Mouse (Mus musculus): ENCODE data around the gene Smad6.

DNA sequence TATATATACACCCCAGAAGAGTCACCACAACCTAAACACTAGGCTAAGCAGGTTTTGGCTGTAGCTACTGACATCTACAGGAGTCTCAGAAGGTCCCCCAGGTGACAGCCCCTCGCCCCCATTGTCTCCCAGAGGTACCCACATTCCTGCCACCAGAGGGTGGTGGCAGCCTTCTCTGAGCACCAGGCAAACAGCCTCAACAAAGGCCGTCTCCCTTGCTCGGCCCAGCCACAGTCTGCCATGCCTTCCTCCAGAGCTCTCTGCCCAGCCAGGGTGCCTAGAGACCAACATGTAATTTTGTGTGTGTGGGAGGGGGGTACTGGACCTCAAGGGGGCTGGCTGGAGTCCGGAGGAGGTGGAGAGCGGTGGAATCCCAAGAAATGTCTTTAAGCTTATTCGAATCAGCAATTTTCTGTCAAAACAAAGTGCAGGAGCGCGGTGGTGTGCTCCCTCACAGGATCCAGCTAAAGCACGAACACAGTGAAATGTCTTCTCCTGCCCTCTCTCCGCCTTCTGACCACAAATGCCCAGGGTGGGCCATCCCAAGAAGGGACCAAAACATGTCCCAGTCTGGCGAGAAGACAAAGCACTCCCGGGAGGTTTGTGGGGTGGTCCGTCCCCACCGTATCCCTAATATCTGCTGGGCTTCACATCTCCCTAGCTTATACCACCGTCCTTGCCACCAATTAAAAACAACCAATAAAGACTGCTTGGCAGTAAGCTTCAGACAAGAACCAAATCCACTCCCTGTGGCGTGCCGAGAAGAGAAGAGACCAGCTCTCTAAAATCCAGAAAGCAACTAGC lies 62.5 kb downstream of the Smad6 start:
- TF ChIP-seq CTCF (IDR thresholded peaks at IDR 0.05; ENCODE audit: borderline replicate concordance, control insufficient read depth, extremely low read depth, insufficient read depth, low read length, poor library complexity): no peak
- no peak for TF ChIP-seq POLR2A (IDR thresholded peaks at IDR 0.05; ENCODE audit: control insufficient read depth, extremely low read depth, insufficient read depth, low read length, poor library complexity)
